Mouse (Mus musculus) forebrain, postnatal 0 days (tissue): Measurements from ENCODE around the gene Ctdnep1. TPM values are rescaled to one million over a fixed set of nuclear protein-coding genes. Genes with fewer than 3 reads are reported as not detected.
A peak's percentile ranks its signal among the peaks of the same experiment; 100 is the strongest.

ENCODE experiments used
- ATAC-seq: fragments of 200-750 bp; cut with Nextera tagmentation; 2 replicates; pipeline ENCODE4 v1.8.0; 2017; ENCODE audit warnings: mild to moderate bottlenecking, moderate library complexity
- DNase-seq: peaks from one replicate; pipeline ENCODE4 v3.0.0-alpha.2; 2015
- H3K27ac ChIP-seq: fragments of 300-500 bp; sonication (generic); 2 replicates; pipeline ENCODE4 v1.5.1; 2014; ENCODE audit warnings: low read depth, mild to moderate bottlenecking, antibody characterized with exemption, low read length, moderate library complexity, mixed read lengths
- H3K27me3 ChIP-seq: fragments of 300-500 bp; sonication (generic); 2 replicates; pipeline ENCODE4 v1.6.1; 2014; ENCODE audit warnings: mild to moderate bottlenecking, low read length, mixed read lengths; ENCODE audit not compliant: insufficient read depth
- H3K36me3 ChIP-seq: fragments of 300-500 bp; sonication (generic); 2 replicates; pipeline ENCODE4 v1.6.1; 2014; ENCODE audit warnings: mild to moderate bottlenecking, moderate library complexity; ENCODE audit not compliant: insufficient read depth
- H3K4me1 ChIP-seq: fragments of 300-500 bp; sonication (generic); 2 replicates; pipeline ENCODE4 v1.6.1; 2014; ENCODE audit warnings: antibody characterized with exemption; ENCODE audit not compliant: insufficient read depth
- H3K4me2 ChIP-seq: fragments of 300-500 bp; sonication (generic); 2 replicates; pipeline ENCODE4 v1.6.1; 2014; ENCODE audit warnings: low read depth, mild to moderate bottlenecking, moderate library complexity
- H3K4me3 ChIP-seq: fragments of 300-500 bp; sonication (generic); 2 replicates; pipeline ENCODE4 v1.5.1; 2014; ENCODE audit warnings: low read depth, low read length, mixed read lengths
- H3K9ac ChIP-seq: fragments of 300-500 bp; sonication (generic); 2 replicates; pipeline ENCODE4 v1.6.1; 2014; ENCODE audit warnings: mild to moderate bottlenecking
- H3K9me3 ChIP-seq: fragments of 300-500 bp; sonication (generic); 2 replicates; pipeline ENCODE4 v1.6.1; 2016; ENCODE audit warnings: low read length
- CTCF ChIP-seq: sonication (generic); IDR thresholded peaks from 2 replicates; pipeline ENCODE4 v1.5.1; 2016; ENCODE audit warnings: antibody characterized with exemption, control low read depth, low read depth
- WGBS: fragments of 180-500 bp; shearing (Covaris S2); extraction: QIAGEN DNeasy Blood & Tissue Kit; methylation state at CpG from one replicate; pipeline ENCODE4 v1.1.7; 2014; 5-methylcytosine and 5-hydroxymethylcytosine counted together
- polyA plus RNA-seq: library from polyadenylated mRNA; unstranded; fragments of >200 nt; fragmentation: Nextera tagmentation; extraction: Ambion mirVana; gene quantifications from 2 replicates; pipeline ENCODE4 v1.2.1, GENCODE M21; 2015
- total RNA-seq: library from RNA; depleted of rRNA; stranded (reverse); fragments of >200 nt; gene quantifications from 2 replicates; pipeline ENCODE4 v1.2.3, GENCODE M21; 2014

Ctdnep1 gene
- total and polyA plus RNA-seq, 2 experiments from 2014 or later: 23.2 to 41.4 TPM

DNA sequence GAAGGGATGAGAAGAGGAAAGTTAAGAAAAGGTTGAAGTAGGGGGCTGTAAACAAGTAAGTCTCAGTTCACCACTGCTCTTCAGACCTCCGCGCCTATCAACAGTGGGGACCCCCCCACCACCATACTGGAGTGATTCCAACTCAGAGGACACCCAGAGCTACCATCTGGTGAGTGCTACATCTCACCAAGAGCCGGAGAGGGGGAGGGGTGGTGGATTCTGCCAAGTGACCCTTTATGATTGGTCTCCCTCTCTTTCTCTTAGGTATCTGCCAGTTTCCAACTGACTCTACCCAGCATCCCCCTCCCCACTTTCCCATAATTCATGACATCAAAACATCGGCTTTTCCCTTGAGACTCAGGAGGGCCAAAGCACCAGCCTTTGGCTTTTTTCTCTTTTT lies 40.0 kb upstream of the Ctdnep1 start:
- Histone ChIP-seq H3K9ac (no peak overlapping the region), H3K27ac (no peak overlapping the region), H3K36me3 (no peaks in the 10 kb centered on the region), H3K4me3 (no peak overlapping the region), H3K4me2 (no peak overlapping the region), H3K27me3 (no peaks in the 10 kb centered on the region; the same call in 1 of the 2 replicates), H3K4me1 (peaks cover 8% of the 10 kb centered on the region), H3K9me3 (no peaks in the 10 kb centered on the region)
- no peak for DNase-seq
- no peak for ATAC-seq
- 73% methylated on average over 4 of the region's 4 CpGs for WGBS
- no peak for TF ChIP-seq CTCF

DNA sequence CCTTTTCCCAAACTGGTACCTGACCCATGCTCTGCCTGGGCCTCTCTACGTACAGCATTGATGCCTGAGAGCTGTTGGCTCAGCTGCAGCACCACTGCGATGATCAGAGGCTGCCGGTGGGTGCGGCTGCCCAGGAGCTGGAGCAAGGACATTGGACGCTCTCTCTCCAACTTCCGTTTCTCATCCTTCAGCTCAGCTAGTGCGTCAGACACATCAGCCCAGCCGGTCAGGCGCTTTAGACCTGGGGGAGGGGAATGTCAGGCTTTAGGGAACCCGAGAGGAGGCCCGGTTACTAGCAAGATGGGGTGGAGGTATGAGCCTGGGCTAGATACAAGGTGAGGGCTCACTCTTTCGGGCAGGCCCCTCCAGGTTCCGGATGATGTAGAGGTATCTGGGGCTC lies 35.7 kb upstream of the Ctdnep1 start:
- Histone ChIP-seq H3K4me2 (no peak overlapping the region), H3K27ac (no peak overlapping the region), H3K36me3 (no peaks in the 10 kb centered on the region), H3K4me1 (no peaks in the 10 kb centered on the region), H3K9ac (no peak overlapping the region), H3K27me3 (no peaks in the 10 kb centered on the region; the same call in 1 of the 2 replicates), H3K9me3 (no peaks in the 10 kb centered on the region), H3K4me3 (no peak overlapping the region)
- ATAC-seq (no peak), DNase-seq (no peak)
- TF ChIP-seq CTCF: no peak
- WGBS: 80% methylated on average over 13 of the region's 13 CpGs

DNA sequence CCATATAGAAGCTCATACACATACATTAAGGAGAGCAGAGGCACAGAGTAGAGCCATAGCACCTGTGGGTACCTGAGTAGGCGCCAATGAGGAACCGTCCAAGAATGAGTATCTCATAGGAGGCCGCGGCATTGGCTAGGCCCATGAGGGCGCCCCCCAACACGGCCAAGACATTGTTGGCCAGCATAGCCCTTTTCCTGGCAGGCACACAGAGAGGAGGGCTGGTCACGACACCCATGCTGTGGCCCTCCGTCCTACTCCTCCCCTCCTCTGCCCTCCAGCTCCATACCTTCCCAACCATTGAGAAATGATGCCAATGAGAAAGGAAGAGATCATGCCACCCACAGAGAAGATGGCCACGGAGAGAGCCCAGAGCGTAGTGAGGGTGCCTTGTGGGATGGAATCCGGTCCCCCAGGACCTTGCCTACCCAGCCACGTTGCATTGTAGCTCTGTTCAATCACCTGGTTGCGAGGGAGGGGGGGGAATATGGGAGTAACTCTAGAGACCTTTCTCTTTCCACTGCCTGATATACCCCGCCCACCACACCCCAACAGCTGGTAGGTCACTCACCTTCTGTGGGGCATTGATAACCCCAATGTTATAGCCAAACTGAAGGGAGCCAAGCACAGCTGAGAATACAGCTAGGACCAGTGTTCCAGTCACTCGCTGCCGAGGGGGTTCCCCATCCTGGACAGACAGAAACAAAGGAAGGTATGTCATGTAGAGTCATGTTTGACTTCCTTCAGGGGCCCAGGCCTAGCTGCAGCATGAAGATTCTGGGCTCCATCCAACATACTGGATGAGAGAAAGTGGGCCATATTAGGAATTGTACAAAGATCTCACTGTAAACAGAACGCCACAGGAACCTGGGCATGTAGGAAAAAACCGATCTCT lies 34.7 kb upstream of the Ctdnep1 start:
- H3K4me2 ChIP-seq: no peak overlapping the region
- DNase-seq: no peak
- no peaks in the 10 kb centered on the region for H3K36me3 ChIP-seq
- WGBS: 91% methylated on average over 18 of the region's 18 CpGs
- H3K9me3 ChIP-seq: no peaks in the 10 kb centered on the region
- H3K9ac ChIP-seq: no peak overlapping the region
- H3K4me3 ChIP-seq: no peak overlapping the region
- TF ChIP-seq CTCF: no peak
- H3K27me3 ChIP-seq: no peaks in the 10 kb centered on the region; the same call in 1 of the 2 replicates
- no peaks in the 10 kb centered on the region for H3K4me1 ChIP-seq
- H3K27ac ChIP-seq: no peak overlapping the region
- no peak for ATAC-seq

DNA sequence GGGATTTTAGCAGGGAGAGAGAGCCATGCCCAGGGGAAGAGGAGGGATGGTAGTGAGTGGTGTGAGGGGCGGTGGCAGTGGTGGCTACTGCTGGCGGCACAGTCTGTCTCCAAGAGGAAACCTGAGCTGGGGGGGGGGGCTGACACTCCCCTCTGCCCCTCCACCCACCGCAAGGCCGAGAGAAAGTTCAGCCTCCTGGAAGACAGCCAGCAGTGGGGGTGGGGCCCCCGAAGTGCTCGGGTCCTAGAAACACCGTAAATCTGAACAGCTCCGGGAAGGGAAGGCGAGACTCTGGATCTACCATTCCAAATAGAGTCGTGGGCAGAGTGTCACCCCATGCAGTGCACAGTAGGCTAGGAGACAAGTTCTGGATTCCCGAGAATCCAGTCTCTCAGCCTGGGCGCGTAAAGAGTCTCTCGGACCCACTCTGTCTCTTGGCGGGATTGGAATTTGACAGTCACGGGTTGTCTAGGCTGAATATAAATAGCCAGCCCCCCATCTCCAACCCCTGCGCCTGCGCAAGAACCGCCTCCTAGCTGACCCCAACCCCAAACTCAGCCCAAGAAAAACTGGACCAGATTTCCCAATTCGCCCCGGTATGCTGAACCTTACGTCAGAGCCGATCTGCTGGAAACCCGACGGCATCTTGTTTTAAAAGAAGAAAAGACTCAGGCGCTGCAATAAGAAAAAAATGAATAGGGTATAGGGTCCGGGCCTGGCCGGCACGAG lies 33.5 kb upstream of the Ctdnep1 start:
- 3% methylated on average over 29 of the region's 29 CpGs for WGBS

DNA sequence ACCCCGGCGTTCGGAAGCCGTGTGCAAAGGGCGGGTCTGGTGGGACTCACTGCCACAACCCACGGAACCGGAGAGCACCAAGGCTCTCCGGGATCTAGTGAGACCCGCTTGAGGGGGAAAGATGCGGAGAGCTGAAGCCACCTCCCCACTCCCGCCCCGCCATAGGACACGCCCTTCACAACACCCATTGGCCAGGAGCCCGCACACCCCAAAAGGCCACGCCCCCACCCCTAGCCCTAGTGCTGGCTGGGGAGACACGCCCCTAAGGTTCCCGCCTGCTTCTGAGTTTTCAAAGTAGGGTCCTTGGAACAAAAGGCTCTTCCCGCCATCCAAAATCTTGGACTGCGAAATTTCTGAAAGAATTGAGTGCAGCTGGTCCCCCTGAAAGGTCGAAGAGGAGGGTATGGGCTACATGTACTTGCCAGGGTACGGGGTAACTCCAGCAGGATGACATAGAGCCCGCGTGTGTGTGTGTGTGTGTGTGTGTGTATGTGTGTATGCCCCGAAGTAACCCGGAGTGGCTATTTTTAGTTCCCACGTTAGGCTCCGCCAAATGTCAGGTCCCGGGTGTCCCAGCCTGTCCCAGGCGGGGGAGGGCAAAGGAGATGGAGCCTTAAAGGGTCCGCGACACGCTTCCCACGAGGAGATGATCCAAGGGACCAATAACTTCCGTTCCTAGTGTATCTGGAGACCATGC lies 32.7 kb upstream of the Ctdnep1 start, which contains the start of gene Slc2a4:
Gene Slc2a4 (minus strand): TSS at position 123 of the 697 bp plus-strand sequence.
- WGBS: under 1% methylated on average over 34 of the region's 34 CpGs
- ATAC-seq: peak; percentile 94
- DNase-seq: peak; percentile 90
- Histone ChIP-seq H3K4me3 (peak within 1 kb of the TSS; percentile 39), H3K9me3 (no peaks in the 10 kb centered on the region), H3K27me3 (no peaks in the 10 kb centered on the region; the same call in 1 of the 2 replicates), H3K4me1 (no peaks in the 10 kb centered on the region), H3K4me2 (peak within 1 kb of the TSS; percentile 51), H3K27ac (no peak within 1 kb of the TSS), H3K9ac (peak within 1 kb of the TSS; percentile 43), H3K36me3 (no peaks in the 10 kb centered on the region)
- no peak for TF ChIP-seq CTCF

More for the DNA sequence above, 33.5 kb upstream of the Ctdnep1 start:
- no peaks in the 10 kb centered on the region for H3K36me3 ChIP-seq
- H3K27me3 ChIP-seq: no peaks in the 10 kb centered on the region; the same call in 1 of the 2 replicates
- H3K9me3 ChIP-seq: no peaks in the 10 kb centered on the region
- peak overlapping the region; percentile 43 for H3K9ac ChIP-seq
- H3K4me1 ChIP-seq: no peaks in the 10 kb centered on the region
- peak overlapping the region; percentile 39 for H3K4me3 ChIP-seq
- no peak for TF ChIP-seq CTCF
- ATAC-seq: peak; percentile 26
- DNase-seq: no peak
- H3K4me2 ChIP-seq: peak overlapping the region; percentile 51
- no peak overlapping the region for H3K27ac ChIP-seq

DNA sequence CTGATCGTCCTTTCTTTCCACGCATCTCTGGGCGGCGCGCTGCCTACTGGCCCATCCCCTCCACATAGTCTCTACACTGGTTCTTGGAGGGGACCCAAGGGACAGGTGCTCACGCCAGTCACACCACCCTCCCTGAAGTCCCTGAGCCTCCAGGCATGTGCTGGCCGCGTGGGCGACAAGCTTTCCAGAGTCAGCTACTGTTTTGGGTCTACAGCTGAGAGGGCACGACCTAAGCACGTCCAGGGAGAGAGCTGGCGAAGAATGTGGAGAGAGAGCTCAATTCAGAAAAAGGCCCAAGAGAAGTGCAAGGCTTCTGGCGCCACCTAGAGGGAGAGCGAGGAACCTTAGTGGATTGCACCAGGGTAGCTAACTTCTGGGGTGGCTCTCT lies 32.2 kb upstream of the Ctdnep1 start:
- ATAC-seq: peak; percentile 61

More for the DNA sequence above, 32.2 kb upstream of the Ctdnep1 start:
- no peaks in the 10 kb centered on the region for H3K9me3 ChIP-seq
- no peaks in the 10 kb centered on the region for H3K36me3 ChIP-seq
- peak; percentile 85 for TF ChIP-seq CTCF
- H3K27ac ChIP-seq: no peak overlapping the region
- H3K4me2 ChIP-seq: peak overlapping the region; percentile 51
- H3K27me3 ChIP-seq: no peaks in the 10 kb centered on the region; the same call in 1 of the 2 replicates
- under 1% methylated on average over 14 of the region's 14 CpGs for WGBS
- H3K9ac ChIP-seq: 0 out of 2 replicates have a peak overlapping the region, but pooled peaks have one; percentile 43
- peak overlapping the region; percentile 39 for H3K4me3 ChIP-seq
- no peaks in the 10 kb centered on the region for H3K4me1 ChIP-seq
- peak; percentile 84 for DNase-seq
